Mouse (Mus musculus): ENCODE results near the gene Kctd12. TPM values are rescaled to one million over a fixed set of nuclear protein-coding genes. Genes with fewer than 3 reads are reported as not detected.

Gene Kctd12
- polyA plus RNA-seq, 1 experiment from 2014 or later: 8.2 TPM

GRCm38 (mm10) chr14:102975865-102976264 lies 6.6 kb downstream of the Kctd12 start:
- Histone ChIP-seq H3K36me3 (ENCODE audit: insufficient read depth, low read length) (no peaks in the 10 kb centered on the region), H3K9ac (replicated peaks; ENCODE audit: low read depth) (no peak overlapping the region), H3K27me3 (replicated peaks; ENCODE audit: insufficient read depth, low read length) (no peaks in the 10 kb centered on the region), H3K4me1 (ENCODE audit: insufficient read depth, low read depth, low read length) (no peaks in the 10 kb centered on the region), H3K27ac (ENCODE audit: low read length) (no peak overlapping the region), H3K4me3 (ENCODE audit: low read depth, low read length) (no peak overlapping the region), H3K4me2 (replicated peaks; ENCODE audit: low read depth, low read length) (no peak overlapping the region), H3K9me3 (ENCODE audit: low read length) (no peaks in the 10 kb centered on the region)
- peak; percentile 75 for DNase-seq (ENCODE audit: low spot score)
- WGBS: 56% methylated on average over 6 of the region's 6 CpGs
- TF ChIP-seq EP300 (IDR thresholded peaks at IDR 0.05): peak; percentile 85
- no peak for TF ChIP-seq CTCF (IDR thresholded peaks at IDR 0.05)
- ATAC-seq: peak; percentile 85

GRCm38 (mm10) chr14:102968824-102969223 lies 13.6 kb downstream of the Kctd12 start:
- no peak overlapping the region for H3K9ac ChIP-seq (replicated peaks; ENCODE audit: low read depth)
- H3K9me3 ChIP-seq (ENCODE audit: low read length): no peaks in the 10 kb centered on the region
- no peaks in the 10 kb centered on the region for H3K36me3 ChIP-seq (ENCODE audit: insufficient read depth, low read length)
- H3K4me2 ChIP-seq (replicated peaks; ENCODE audit: low read depth, low read length): no peak overlapping the region
- 66% methylated on average over 5 of the region's 5 CpGs for WGBS
- H3K4me3 ChIP-seq (ENCODE audit: low read depth, low read length): no peak overlapping the region
- ATAC-seq (no peak), DNase-seq (ENCODE audit: low spot score) (no peak)
- no peak overlapping the region for H3K27ac ChIP-seq (ENCODE audit: low read length)
- TF ChIP-seq EP300 (IDR thresholded peaks at IDR 0.05) (no peak), CTCF (IDR thresholded peaks at IDR 0.05) (no peak)
- no peaks in the 10 kb centered on the region for H3K4me1 ChIP-seq (ENCODE audit: insufficient read depth, low read depth, low read length)
- no peaks in the 10 kb centered on the region for H3K27me3 ChIP-seq (replicated peaks; ENCODE audit: insufficient read depth, low read length)

GRCm38 (mm10) chr14:102966241-102966640 lies 16.2 kb downstream of the Kctd12 start:
- no peak overlapping the region for H3K4me3 ChIP-seq (ENCODE audit: low read depth, low read length)
- ATAC-seq (no peak), DNase-seq (ENCODE audit: low spot score) (no peak)
- no peak overlapping the region for H3K9ac ChIP-seq (replicated peaks; ENCODE audit: low read depth)
- TF ChIP-seq CTCF (IDR thresholded peaks at IDR 0.05) (no peak), EP300 (IDR thresholded peaks at IDR 0.05) (no peak)
- no peaks in the 10 kb centered on the region for H3K9me3 ChIP-seq (ENCODE audit: low read length)
- H3K4me2 ChIP-seq (replicated peaks; ENCODE audit: low read depth, low read length): no peak overlapping the region
- no peaks in the 10 kb centered on the region for H3K36me3 ChIP-seq (ENCODE audit: insufficient read depth, low read length)
- no peak overlapping the region for H3K27ac ChIP-seq (ENCODE audit: low read length)
- WGBS: 39% methylated on average over 7 of the region's 7 CpGs
- no peaks in the 10 kb centered on the region for H3K4me1 ChIP-seq (ENCODE audit: insufficient read depth, low read depth, low read length)
- H3K27me3 ChIP-seq (replicated peaks; ENCODE audit: insufficient read depth, low read length): no peaks in the 10 kb centered on the region

GRCm38 (mm10) chr14:102965841-102966240 lies 16.6 kb downstream of the Kctd12 start:
- H3K4me3 ChIP-seq (ENCODE audit: low read depth, low read length): no peak overlapping the region
- no peaks in the 10 kb centered on the region for H3K36me3 ChIP-seq (ENCODE audit: insufficient read depth, low read length)
- 61% methylated on average over 1 of the region's 1 CpGs for WGBS
- no peak overlapping the region for H3K4me2 ChIP-seq (replicated peaks; ENCODE audit: low read depth, low read length)
- no peak overlapping the region for H3K27ac ChIP-seq (ENCODE audit: low read length)
- no peaks in the 10 kb centered on the region for H3K27me3 ChIP-seq (replicated peaks; ENCODE audit: insufficient read depth, low read length)
- no peak for TF ChIP-seq EP300 (IDR thresholded peaks at IDR 0.05)
- TF ChIP-seq CTCF (IDR thresholded peaks at IDR 0.05): no peak
- ATAC-seq (no peak), DNase-seq (ENCODE audit: low spot score) (no peak)
- no peaks in the 10 kb centered on the region for H3K9me3 ChIP-seq (ENCODE audit: low read length)
- no peaks in the 10 kb centered on the region for H3K4me1 ChIP-seq (ENCODE audit: insufficient read depth, low read depth, low read length)
- no peak overlapping the region for H3K9ac ChIP-seq (replicated peaks; ENCODE audit: low read depth)

- Histone ChIP-seq H3K9me3 (ENCODE audit: low read length) (no peaks in the 10 kb centered on the region), H3K4me2 (replicated peaks; ENCODE audit: low read depth, low read length) (no peak overlapping the region), H3K27ac (ENCODE audit: low read length) (no peak overlapping the region), H3K9ac (replicated peaks; ENCODE audit: low read depth) (no peak overlapping the region), H3K4me1 (ENCODE audit: insufficient read depth, low read depth, low read length) (no peaks in the 10 kb centered on the region), H3K27me3 (replicated peaks; ENCODE audit: insufficient read depth, low read length) (no peaks in the 10 kb centered on the region), H3K4me3 (ENCODE audit: low read depth, low read length) (no peak overlapping the region), H3K36me3 (ENCODE audit: insufficient read depth, low read length) (no peaks in the 10 kb centered on the region)
- ATAC-seq (no peak), DNase-seq (ENCODE audit: low spot score) (no peak)
- TF ChIP-seq EP300 (IDR thresholded peaks at IDR 0.05): no peak
- no peak for TF ChIP-seq CTCF (IDR thresholded peaks at IDR 0.05)
- WGBS: 84% methylated on average over 2 of the region's 2 CpGs
Observed at GRCm38 (mm10) chr14:102962019-102962418, 20.4 kb downstream of the Kctd12 start.

- Histone ChIP-seq H3K27ac (ENCODE audit: low read length) (no peak overlapping the region), H3K4me2 (replicated peaks; ENCODE audit: low read depth, low read length) (no peak overlapping the region), H3K9ac (replicated peaks; ENCODE audit: low read depth) (no peak overlapping the region), H3K9me3 (ENCODE audit: low read length) (no peaks in the 10 kb centered on the region), H3K36me3 (ENCODE audit: insufficient read depth, low read length) (no peaks in the 10 kb centered on the region), H3K4me1 (ENCODE audit: insufficient read depth, low read depth, low read length) (no peaks in the 10 kb centered on the region), H3K4me3 (ENCODE audit: low read depth, low read length) (no peak overlapping the region), H3K27me3 (replicated peaks; ENCODE audit: insufficient read depth, low read length) (no peaks in the 10 kb centered on the region)
- ATAC-seq (peak; percentile 60), DNase-seq (ENCODE audit: low spot score) (peak; percentile 26)
- TF ChIP-seq EP300 (IDR thresholded peaks at IDR 0.05): no peak
- WGBS: 26% methylated on average over 8 of the region's 8 CpGs
Observed at GRCm38 (mm10) chr14:102953511-102953910, 28.9 kb downstream of the Kctd12 start.

- Histone ChIP-seq H3K4me2 (replicated peaks; ENCODE audit: low read depth, low read length) (no peak overlapping the region), H3K4me3 (ENCODE audit: low read depth, low read length) (no peak overlapping the region), H3K27me3 (replicated peaks; ENCODE audit: insufficient read depth, low read length) (no peaks in the 10 kb centered on the region), H3K9ac (replicated peaks; ENCODE audit: low read depth) (no peak overlapping the region), H3K36me3 (ENCODE audit: insufficient read depth, low read length) (no peaks in the 10 kb centered on the region), H3K4me1 (ENCODE audit: insufficient read depth, low read depth, low read length) (no peaks in the 10 kb centered on the region), H3K27ac (ENCODE audit: low read length) (no peak overlapping the region), H3K9me3 (ENCODE audit: low read length) (no peaks in the 10 kb centered on the region)
- no peak for ATAC-seq
- WGBS: 24% methylated on average over 1 of the region's 1 CpGs
- TF ChIP-seq EP300 (IDR thresholded peaks at IDR 0.05): no peak
- no peak for TF ChIP-seq CTCF (IDR thresholded peaks at IDR 0.05)
- no peak for DNase-seq (ENCODE audit: low spot score)
Observed at GRCm38 (mm10) chr14:102951974-102952373, 30.5 kb downstream of the Kctd12 start.
